Mouse (Mus musculus): ENCODE measurements at regions not wholly inside any gene's neighbourhood (a gene's known extent, or its start where the extent isn't known, plus 50 kb on each side); places are given as distances from the start of the nearest gene placed in this dataset.

DNA sequence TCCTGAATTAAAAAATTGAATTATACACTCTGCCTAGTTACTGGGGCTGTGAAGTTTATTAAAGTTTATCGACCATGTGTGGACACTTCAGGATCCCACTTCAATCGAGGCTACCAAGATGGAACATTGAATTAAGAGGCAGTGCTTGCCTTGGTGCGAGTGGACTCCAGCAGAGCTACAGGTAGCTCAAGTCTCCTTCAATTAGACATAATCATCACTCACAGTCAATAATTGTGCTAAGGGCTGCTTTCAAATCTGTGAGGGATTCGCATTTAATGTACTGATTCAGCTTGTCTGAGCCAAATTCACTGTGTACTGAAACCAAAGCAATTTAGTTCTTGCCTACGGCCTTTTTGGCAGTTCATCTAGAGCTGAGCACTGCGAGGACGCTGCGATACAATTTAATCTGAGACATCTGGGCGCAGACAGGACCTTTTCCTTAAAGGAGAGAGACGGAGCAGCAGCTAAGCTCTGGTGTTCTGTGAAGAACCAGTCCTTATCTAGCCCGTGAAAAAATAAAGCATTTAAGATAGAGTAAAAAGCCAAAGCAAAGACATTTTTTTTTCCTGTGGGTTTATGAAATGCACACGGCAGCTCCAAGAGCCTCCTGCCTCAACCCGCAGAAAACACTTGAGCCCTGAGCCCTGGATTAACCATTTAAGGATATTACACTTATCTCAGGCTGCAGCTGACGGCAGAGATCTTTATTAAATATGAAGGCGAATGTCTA is 220.8 kb upstream of the Irx1 start:
- WGBS = 64% methylated on average over 15 of the region's 15 CpGs
- no peaks in the 10 kb centered on the region for H3K27me3 ChIP-seq (replicated peaks)
- no peaks in the 10 kb centered on the region for H3K9me3 ChIP-seq (replicated peaks)
- H3K36me3 ChIP-seq = no peaks in the 10 kb centered on the region
- H3K9ac ChIP-seq = no peak overlapping the region
- H3K4me3 ChIP-seq = no peak overlapping the region
- no peak for ATAC-seq (ENCODE audit: insufficient number of reproducible peaks, low FRiP score)
- H3K4me2 ChIP-seq = no peak overlapping the region
- H3K27ac ChIP-seq (ENCODE audit: poor library complexity, severe bottlenecking) = no peak overlapping the region
- H3K4me1 ChIP-seq (replicated peaks) = peaks cover 12% of the 10 kb centered on the region; the same call in 1 of the 2 replicates

DNA sequence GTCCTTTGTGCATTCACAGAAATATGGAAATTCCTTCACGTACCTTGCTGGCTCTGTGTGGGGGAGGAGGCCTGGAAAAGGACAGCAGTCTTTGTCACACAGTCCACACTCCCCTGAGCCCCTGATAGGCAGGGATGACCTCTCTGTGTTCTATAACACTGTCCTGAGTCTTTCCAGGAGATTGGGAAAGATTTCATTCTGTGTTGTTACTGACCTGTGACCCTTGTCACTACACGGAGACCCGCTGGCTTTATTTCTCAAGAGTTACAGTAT is 221.3 kb upstream of the Irx1 start:
- peaks cover 12% of the 10 kb centered on the region; the same call in 1 of the 2 replicates for H3K4me1 ChIP-seq (replicated peaks)
- H3K27me3 ChIP-seq (replicated peaks) = no peaks in the 10 kb centered on the region
- no peak for ATAC-seq (ENCODE audit: insufficient number of reproducible peaks, low FRiP score)
- no peak overlapping the region for H3K4me3 ChIP-seq
- H3K9ac ChIP-seq = no peak overlapping the region
- H3K9me3 ChIP-seq (replicated peaks) = no peaks in the 10 kb centered on the region
- 73% methylated on average over 3 of the region's 3 CpGs for WGBS
- H3K27ac ChIP-seq (ENCODE audit: poor library complexity, severe bottlenecking) = no peak overlapping the region
- no peak overlapping the region for H3K4me2 ChIP-seq
- H3K36me3 ChIP-seq = no peaks in the 10 kb centered on the region

DNA sequence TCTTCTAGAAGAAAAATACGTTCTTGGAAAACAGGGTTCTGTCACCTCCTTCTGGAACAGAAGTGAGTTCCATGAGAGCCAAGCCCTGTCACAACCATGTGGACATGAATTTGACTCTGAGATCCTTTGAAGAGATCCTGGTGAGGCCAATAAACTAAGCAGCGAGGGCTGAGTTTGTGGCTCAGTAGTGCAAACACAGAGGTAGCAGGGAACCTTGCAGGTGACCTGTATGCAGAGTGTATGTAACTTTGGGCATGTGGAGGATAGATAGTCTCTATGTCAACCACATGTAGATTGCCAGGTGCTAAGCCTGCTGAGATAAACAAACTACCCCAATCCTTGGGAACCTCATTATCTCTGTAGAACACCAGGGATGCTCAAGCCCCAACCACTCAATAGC is 232.4 kb upstream of the Irx1 start:
- Histone ChIP-seq H3K9ac (no peak overlapping the region), H3K4me3 (no peak overlapping the region), H3K27me3 (replicated peaks) (no peaks in the 10 kb centered on the region), H3K9me3 (replicated peaks) (no peaks in the 10 kb centered on the region), H3K36me3 (no peaks in the 10 kb centered on the region), H3K4me1 (replicated peaks) (peaks cover 16% of the 10 kb centered on the region), H3K4me2 (no peak overlapping the region), H3K27ac (ENCODE audit: poor library complexity, severe bottlenecking) (no peak overlapping the region)
- ATAC-seq (ENCODE audit: insufficient number of reproducible peaks, low FRiP score) = no peak
- WGBS = 82% methylated on average over 2 of the region's 2 CpGs

DNA sequence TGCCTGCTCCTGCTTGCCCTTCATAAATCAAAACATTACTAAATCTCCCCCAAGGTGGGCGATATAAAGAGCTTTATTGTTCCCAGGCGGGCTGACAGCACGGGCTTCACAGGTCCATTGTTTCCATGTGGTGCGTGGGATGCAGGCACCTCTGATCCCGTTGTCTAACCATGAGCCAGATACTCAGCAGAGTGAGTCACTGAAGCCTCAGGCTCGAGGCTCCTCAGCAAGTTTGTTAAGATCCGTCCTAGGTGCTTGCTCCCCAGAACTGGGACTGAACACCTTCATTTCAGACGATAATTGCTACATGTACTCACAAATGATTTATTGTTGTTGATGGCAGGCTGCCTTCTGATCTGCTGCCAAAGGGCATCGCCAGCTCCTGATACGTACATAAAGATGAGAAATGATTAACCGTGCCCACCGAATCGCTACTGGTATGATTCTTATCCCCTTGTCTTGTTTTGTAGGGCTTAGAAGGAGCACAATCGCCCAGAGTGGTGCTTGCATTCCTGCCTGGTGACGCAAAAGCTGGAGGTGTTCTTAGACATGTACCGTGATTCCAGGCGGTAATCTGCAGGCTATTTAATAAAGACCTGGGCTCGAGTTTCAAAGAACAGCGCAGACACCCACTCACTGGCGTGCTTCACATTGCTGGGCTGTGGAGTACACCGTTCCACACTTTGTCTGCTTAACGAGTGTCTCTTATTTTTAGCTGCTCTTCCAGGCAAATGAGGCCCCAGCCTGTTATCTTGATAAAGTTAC is 235.0 kb upstream of the Irx1 start:
- H3K9ac ChIP-seq = no peak overlapping the region
- peak; percentile 65; the same call in 1 of the 2 replicates for ATAC-seq (ENCODE audit: insufficient number of reproducible peaks, low FRiP score)
- no peaks in the 10 kb centered on the region for H3K9me3 ChIP-seq (replicated peaks)
- H3K4me2 ChIP-seq = peak overlapping the region; percentile 49
- peak overlapping the region; percentile 74 for H3K27ac ChIP-seq (ENCODE audit: poor library complexity, severe bottlenecking)
- H3K27me3 ChIP-seq (replicated peaks) = no peaks in the 10 kb centered on the region
- WGBS = 39% methylated on average over 22 of the region's 22 CpGs
- peaks cover 16% of the 10 kb centered on the region for H3K4me1 ChIP-seq (replicated peaks)
- no peaks in the 10 kb centered on the region for H3K36me3 ChIP-seq
- no peak overlapping the region for H3K4me3 ChIP-seq

DNA sequence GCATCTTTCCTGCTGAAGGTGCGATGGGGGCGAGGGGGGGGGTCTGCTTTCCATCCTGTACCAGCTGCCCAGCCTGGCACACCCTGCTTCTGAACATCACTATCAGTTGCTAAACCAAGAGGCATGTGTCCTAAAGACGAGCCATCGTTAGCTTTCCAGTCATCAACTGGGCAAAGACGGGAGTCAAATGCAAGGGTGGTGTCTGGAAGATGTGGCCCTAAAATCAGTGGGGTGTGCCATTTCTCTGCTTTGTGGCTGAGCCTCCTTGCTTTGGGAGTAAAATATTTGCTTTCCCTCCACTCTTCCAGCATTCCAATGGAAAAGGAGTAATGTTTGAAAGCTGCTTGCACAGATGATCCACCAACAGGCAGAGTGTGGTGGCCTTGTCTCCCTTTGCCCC is 246.0 kb upstream of the Irx1 start:
- WGBS = 66% methylated on average over 5 of the region's 5 CpGs
- ATAC-seq (ENCODE audit: insufficient number of reproducible peaks, low FRiP score) = no peak

DNA sequence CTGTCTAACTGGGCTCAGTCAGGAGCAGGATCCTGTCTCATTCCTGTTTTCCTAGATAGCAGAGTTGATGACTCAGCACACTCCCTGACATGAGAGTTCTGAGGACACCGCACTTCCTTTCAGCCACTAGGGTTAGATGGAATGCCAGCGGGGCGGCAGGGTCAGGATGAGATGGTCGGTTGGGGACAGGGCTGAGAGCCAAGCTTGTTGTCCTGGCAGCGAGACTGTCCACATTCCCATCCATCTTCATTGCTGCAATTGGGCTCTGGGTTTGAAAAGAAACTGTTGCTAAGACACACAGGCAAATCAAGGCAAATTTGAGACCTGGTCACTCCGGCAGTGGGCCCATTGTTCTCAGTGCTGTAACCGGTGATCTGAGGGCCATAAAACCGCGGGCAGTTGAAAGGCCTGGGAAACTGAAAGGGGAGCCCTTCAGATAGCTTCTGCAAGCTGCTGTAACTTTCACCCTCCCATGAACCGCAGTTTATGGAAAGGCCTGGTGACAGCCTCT is 246.5 kb upstream of the Irx1 start:
- Histone ChIP-seq H3K27me3 (replicated peaks) (no peaks in the 10 kb centered on the region), H3K27ac (ENCODE audit: poor library complexity, severe bottlenecking) (no peak overlapping the region), H3K9ac (no peak overlapping the region), H3K4me2 (no peak overlapping the region), H3K36me3 (no peaks in the 10 kb centered on the region), H3K4me1 (replicated peaks) (peaks cover 11% of the 10 kb centered on the region), H3K9me3 (replicated peaks) (no peaks in the 10 kb centered on the region), H3K4me3 (no peak overlapping the region)
- 24% methylated on average over 10 of the region's 10 CpGs for WGBS
- 0 out of 2 replicates have a peak, but pooled peaks have one; percentile 36 for ATAC-seq (ENCODE audit: insufficient number of reproducible peaks, low FRiP score)

More for the DNA sequence above, 246.0 kb upstream of the Irx1 start:
- Histone ChIP-seq H3K4me3 (no peak overlapping the region), H3K9ac (no peak overlapping the region), H3K9me3 (replicated peaks) (no peaks in the 10 kb centered on the region), H3K36me3 (no peaks in the 10 kb centered on the region), H3K27me3 (replicated peaks) (no peaks in the 10 kb centered on the region), H3K27ac (ENCODE audit: poor library complexity, severe bottlenecking) (no peak overlapping the region), H3K4me1 (replicated peaks) (peaks cover 11% of the 10 kb centered on the region), H3K4me2 (no peak overlapping the region)

DNA sequence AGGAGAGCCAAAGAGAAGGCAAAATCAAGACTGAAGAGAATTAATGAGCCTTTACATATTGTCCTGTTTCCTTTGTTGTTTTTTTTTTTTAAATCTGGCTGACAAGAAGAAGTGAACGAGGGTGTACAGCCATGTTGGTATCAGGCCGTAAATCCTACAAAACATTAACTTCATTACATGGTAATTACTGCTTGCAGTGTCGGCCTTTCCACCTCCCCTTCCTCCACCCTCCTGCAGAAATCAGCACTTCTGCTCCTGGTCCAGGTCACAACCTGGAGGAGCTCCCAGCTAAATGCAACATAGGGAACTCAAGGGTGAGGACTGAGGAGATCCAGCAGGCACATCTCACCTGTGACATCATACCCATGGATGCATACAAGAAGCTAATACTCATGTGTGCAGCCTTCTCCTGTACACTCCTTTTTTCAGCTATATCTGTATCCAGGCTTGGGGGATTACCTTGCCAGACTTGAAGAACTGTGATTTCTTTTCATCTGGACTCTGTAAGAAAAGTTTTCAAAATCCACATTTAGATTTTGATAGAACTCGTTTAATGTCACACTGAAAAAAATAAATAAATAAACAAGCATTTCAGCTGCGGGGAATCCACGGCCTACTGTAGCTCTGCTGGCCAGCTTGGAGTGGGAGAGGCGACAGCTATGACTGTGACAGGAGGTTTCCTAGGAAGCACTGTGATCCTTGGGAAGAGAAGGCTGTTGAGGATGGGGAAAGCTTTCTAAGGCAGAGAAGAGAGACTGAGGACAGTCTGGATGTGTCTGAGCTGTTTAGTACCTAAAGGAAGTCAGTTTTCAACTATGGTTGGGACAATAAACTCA is 247.2 kb upstream of the Irx1 start:
- H3K4me3 ChIP-seq = no peak overlapping the region
- H3K9me3 ChIP-seq (replicated peaks) = no peaks in the 10 kb centered on the region
- H3K4me1 ChIP-seq (replicated peaks) = peaks cover 11% of the 10 kb centered on the region
- WGBS = 73% methylated on average over 7 of the region's 7 CpGs
- no peak for ATAC-seq (ENCODE audit: insufficient number of reproducible peaks, low FRiP score)
- no peaks in the 10 kb centered on the region for H3K36me3 ChIP-seq
- H3K27me3 ChIP-seq (replicated peaks) = no peaks in the 10 kb centered on the region
- H3K4me2 ChIP-seq = no peak overlapping the region
- no peak overlapping the region for H3K9ac ChIP-seq
- H3K27ac ChIP-seq (ENCODE audit: poor library complexity, severe bottlenecking) = no peak overlapping the region

DNA sequence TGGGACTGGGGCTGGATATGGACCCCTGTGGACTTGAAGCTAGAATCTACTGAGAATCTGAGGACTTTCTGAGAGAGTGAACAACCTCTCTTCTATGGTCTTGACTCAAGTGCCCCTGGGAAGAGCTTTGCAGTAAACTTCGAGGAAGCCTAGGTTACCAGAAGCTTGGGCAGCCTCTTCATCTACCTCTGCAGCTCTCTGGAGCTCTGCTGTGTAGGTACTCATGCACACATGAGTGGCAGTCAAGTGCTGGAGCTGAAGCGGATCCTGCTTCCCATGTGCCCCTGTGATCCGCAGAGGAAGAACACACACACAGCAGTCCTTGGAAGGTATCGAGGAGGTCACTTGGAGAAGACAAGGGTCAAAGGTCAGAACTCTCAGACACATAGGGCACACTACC is 248.2 kb upstream of the Irx1 start:
- Histone ChIP-seq H3K4me2 (no peak overlapping the region), H3K9me3 (replicated peaks) (no peaks in the 10 kb centered on the region), H3K36me3 (no peaks in the 10 kb centered on the region), H3K9ac (no peak overlapping the region), H3K27ac (ENCODE audit: poor library complexity, severe bottlenecking) (no peak overlapping the region), H3K4me3 (no peak overlapping the region), H3K27me3 (replicated peaks) (no peaks in the 10 kb centered on the region), H3K4me1 (replicated peaks) (peaks cover 11% of the 10 kb centered on the region)
- 73% methylated on average over 4 of the region's 4 CpGs for WGBS
- ATAC-seq (ENCODE audit: insufficient number of reproducible peaks, low FRiP score) = no peak

DNA sequence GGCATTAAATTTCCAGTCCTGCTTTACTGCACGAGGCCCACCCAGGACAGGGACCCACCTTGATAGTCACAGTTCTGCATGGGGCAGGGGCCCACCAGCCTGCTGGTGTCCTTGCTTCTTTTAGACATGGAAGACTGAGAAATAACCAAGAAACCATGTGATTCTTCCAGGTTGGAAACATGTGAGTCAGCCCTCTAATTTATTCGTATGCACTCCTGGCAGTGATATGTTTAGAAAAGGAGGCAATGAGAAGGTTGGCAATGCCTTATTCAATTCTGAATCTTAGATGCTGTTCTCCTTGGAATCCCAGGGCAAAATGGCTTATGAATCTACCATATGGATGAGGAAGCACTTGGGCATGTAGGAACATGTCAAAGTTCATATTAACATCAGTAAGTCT is 249.2 kb upstream of the Irx1 start:
- H3K4me1 ChIP-seq (replicated peaks) = peaks cover 11% of the 10 kb centered on the region
- WGBS = 83% methylated on average over 2 of the region's 2 CpGs
- no peak for ATAC-seq (ENCODE audit: insufficient number of reproducible peaks, low FRiP score)

DNA sequence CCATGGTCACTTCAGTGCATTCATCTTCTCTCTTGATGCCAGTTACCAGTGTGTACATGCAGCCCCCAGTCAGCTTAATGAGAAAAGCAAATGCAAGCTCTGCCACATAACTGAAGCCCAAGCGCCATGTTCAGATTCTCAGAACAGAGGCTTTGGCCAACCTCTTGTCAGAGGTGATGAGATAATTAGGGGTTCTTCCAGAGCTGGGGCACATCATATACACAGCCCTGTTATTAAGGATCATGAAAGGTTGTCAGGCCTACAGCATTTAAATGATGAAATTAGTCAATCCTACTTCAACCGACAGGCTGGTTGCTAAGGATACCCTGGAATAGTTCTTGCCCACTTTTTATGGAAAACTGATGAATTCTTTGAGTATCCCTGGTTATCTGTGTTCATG is 255.8 kb upstream of the Irx1 start:
- 87% methylated on average over 2 of the region's 2 CpGs for WGBS
- no peak overlapping the region for H3K4me2 ChIP-seq
- no peaks in the 10 kb centered on the region for H3K36me3 ChIP-seq
- peaks cover 9% of the 10 kb centered on the region for H3K9me3 ChIP-seq (replicated peaks)
- H3K4me1 ChIP-seq (replicated peaks) = no peaks in the 10 kb centered on the region
- H3K4me3 ChIP-seq = no peak overlapping the region
- no peaks in the 10 kb centered on the region; the same call in 1 of the 2 replicates for H3K27me3 ChIP-seq (replicated peaks)
- no peak for ATAC-seq (ENCODE audit: insufficient number of reproducible peaks, low FRiP score)
- H3K9ac ChIP-seq = no peak overlapping the region
- H3K27ac ChIP-seq (ENCODE audit: poor library complexity, severe bottlenecking) = no peak overlapping the region

More for the DNA sequence above, 249.2 kb upstream of the Irx1 start:
- Histone ChIP-seq H3K9me3 (replicated peaks) (no peaks in the 10 kb centered on the region), H3K4me3 (no peak overlapping the region), H3K36me3 (no peaks in the 10 kb centered on the region), H3K9ac (no peak overlapping the region), H3K27me3 (replicated peaks) (no peaks in the 10 kb centered on the region), H3K4me2 (no peak overlapping the region), H3K27ac (ENCODE audit: poor library complexity, severe bottlenecking) (no peak overlapping the region)

DNA sequence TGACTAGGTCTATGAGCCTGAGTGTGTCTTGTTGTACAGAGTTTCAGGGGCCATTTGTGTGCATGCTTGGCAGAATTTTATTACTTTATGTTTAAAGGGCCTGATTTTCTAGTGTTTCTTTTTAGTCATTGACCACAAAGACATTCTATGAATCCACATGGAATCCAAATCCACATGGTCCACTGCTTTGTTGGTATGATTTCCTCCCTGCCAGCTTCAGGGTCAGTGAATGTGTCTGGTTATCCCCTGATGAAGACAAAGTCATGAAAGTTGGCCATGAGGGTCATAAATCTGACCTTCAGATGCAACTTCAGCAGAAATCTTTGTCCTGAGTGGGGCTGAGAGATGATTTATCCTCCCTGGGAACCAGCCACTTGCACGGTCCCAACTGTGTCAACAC is 263.6 kb upstream of the Irx1 start:
- Histone ChIP-seq H3K27me3 (replicated peaks) (no peaks in the 10 kb centered on the region; the same call in 1 of the 2 replicates), H3K4me1 (replicated peaks) (no peaks in the 10 kb centered on the region), H3K4me3 (no peak overlapping the region), H3K9ac (no peak overlapping the region), H3K27ac (ENCODE audit: poor library complexity, severe bottlenecking) (no peak overlapping the region), H3K4me2 (no peak overlapping the region), H3K36me3 (no peaks in the 10 kb centered on the region), H3K9me3 (replicated peaks) (no peaks in the 10 kb centered on the region)
- ATAC-seq (ENCODE audit: insufficient number of reproducible peaks, low FRiP score) = no peak
- 95% methylated on average over 1 of the region's 1 CpGs for WGBS
